Mouse (Mus musculus): ENCODE data around the gene Adh1. TPM values are rescaled to one million over a fixed set of nuclear protein-coding genes. Genes with fewer than 3 reads are reported as not detected.

The Adh1 gene
- total RNA-seq, 2 experiments from 2014 or later, result 2,463 to 7,675 TPM

- DNase-seq, result no peak
These were observed 26.9 kb downstream of the Adh1 start for GRCm38 (mm10) chr3:138287686-138288085.

DNA sequence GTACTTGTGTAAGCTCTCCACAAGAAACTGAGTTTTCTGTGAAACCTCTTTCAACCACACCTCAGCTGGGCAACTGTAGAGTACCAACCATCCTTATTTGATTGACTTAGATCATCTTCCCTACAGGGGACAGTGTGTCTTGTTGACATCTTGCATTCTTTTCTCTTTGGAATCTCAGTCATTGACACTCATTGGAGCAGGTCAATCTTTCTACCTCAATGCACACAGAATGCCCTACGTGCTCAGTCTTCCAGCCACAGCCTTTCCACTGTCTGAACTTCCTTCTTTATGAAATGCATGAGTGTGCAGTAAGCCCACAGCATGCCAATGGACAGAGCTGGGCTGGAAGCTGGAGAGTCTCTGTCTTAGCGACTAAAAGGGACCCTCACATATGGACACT, 29.9 kb downstream of the Adh1 start:
- no peak for DNase-seq

DNA sequence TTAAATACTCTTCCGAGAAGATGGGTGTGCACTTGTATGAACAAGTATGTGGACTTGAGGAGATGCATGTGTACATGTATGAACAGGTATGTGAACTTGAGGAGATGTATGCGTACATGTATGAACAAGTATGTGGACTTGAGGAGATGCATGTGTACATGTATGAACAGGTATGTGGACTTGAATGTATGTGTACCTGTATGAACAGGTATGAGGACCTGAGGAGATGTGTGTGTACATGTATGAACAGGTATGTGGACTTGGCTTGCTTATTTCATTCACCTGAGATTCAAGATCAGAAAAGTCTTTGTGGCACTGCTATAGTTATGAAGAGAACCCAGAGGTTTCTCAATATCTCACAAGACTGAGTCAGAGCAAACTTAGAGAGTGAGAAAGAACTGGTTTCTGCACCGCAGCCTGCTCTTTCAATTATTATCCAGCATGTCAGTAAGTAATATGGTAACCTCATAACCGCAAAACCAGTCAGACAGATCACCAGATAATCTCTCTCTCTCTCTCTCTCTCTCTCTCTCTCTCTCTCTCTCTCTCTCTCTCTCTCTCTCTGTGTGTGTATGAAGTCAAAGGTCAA, 30.8 kb downstream of the Adh1 start:
- no peak for DNase-seq

DNA sequence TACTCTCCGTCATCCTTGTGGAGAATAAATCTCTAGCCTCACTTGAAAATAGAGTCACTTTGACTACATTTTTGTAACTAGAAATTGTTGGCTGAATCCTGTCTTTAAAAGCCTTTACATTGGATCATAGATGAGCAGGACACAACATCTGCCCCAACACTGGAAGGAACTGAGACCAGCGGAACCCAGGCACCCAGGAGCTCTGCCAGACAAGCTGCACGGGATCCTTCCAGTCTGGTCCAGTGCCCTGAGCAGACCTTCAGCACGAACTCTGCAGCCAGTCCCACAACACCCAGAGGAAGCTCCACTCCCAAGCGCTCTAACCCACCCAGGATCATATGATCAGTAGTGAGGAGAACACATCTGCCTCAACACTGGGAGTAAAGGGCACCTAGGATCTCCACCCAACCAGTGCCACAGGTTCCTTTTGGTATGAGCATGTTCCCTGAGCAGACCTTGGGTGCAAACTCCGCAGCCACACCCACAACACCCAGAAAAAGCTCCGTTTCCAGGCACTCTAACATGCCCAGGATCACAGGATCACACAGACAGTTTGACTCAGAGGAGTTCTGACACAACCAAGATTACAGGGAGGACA, 32.6 kb downstream of the Adh1 start:
- peak in 1 of 2 experiments; percentile 57 for DNase-seq

DNA sequence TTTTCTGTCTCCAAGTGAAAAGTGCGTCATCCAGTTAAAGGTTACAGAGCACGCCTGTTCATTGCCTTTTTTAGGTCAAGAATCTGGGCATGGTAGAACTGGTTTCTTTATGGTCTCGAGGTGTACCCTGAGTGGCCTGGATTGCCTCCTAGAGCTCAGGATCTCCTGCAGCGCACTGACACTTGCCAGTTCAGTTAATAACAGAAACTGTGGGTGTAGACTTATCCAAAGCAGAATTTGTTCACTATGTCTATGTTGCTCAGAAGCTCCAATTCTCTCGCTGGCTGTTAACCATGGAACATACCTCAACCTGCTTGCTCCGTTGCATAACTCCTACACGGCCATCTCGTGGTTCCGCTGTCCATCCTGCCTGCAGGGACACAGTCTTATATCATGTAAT, 39.3 kb downstream of the Adh1 start:
- no peak for DNase-seq

- DNase-seq, result no peak
These were observed 41.9 kb downstream of the Adh1 start for GRCm38 (mm10) chr3:138302676-138303075.

DNA sequence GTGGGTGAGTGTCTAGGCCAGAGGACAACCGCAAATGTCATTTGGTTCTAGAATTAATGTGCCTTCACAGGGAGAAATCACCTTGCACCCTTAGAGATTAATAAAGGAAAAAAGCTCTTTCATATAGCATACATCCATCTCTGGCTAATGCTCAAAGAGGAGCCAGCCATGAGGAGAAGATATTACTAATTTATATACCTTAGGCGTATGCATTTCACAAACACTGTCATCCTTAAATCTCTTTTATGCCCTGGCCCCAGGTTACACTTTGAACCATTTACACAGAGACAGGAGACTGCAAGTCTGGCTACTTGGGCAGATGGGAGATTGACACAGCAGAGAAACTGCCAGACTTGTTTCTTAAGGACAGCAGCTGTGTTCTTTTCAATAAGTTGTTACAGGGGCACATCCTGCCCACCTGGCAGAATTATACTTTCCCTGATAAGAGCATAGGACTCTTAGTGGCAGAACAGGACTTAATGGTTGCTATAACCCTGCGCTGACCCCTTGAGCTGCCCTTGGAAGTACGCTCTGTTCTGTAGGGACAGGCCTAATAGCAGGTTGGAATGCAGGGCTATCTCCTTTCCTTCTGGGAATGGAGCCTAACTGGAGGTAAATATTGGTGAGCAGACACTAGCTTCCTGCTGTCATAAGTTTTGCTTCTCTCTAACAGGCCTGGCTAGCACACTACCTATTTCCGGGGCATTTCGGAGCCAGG, 43.1 kb downstream of the Adh1 start:
- no peak for DNase-seq

DNA sequence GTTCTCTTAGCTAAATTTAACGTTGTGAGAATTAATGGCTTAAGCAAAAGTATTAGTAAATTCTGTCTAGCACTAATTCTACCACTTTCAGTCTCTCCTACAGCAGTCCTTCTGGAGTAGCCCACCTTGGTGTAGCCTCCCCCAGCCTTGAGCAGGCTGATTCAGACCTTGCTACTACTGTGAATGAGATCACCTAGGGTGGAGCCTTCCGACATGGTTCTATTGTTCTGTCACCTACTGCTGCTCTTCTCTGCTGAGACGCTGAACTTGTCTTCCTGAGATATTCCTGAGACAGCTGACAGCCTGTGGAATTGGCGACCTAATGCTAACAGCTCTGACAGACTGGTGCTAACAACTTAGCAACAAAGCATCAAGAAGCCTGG, 43.7 kb downstream of the Adh1 start:
- DNase-seq, result no peak

DNA sequence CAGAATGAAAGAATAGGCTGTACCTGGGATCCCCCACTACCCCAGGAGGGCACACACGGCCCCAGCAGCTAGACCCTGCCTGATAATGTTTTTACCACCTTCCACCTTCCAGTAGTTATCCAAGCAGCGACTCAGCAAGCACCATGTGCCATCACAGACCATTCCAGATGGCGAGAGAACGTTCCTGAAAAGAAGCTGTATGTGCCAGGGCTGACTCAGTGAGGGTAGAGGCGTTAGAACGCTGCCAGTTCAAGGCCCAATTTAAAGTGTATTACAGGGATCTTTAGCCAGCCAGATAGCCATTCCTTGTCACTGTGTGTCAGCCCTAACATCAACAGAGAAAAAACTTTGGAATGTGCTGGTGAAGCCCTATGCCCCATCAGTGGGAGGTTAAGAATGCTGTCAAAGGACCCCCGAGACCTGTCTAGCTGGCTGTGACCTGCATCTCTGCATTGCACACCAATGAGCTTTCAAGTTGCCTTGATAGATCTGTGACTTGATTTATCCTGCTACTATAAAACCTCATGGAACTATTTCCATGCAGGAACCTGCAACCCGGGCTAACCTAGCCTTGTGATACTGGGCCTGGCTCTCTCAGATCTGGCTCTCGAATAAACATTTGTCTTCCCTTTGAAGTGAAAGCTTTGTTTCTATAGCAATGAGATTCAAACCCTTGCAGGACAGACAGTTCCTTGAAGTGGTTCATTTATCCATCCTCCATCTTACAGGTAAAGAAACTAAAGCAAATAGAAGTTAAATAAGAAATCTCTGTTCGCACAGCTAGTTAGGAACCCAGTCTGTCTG, 44.9 kb downstream of the Adh1 start:
- no peak for DNase-seq

DNA sequence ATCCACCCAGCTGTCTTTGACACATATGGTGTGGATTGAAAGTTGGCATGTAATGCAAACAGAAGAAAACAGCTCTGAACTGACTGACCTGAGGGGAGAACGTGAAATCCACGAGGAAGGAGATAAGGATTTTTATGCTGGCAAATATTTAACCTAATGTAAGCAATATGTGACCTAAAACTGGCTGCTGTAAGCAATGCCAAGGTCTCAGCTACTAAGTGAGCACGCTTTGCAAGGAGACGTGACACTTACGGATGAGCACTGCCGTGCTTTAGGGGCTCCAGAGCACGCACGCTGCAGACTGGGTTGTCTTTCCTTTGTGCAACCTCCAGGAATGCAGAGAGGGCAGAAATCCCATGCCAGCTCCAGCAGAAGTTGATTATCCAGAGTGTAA, 45.5 kb downstream of the Adh1 start:
- DNase-seq, result no peak

DNA sequence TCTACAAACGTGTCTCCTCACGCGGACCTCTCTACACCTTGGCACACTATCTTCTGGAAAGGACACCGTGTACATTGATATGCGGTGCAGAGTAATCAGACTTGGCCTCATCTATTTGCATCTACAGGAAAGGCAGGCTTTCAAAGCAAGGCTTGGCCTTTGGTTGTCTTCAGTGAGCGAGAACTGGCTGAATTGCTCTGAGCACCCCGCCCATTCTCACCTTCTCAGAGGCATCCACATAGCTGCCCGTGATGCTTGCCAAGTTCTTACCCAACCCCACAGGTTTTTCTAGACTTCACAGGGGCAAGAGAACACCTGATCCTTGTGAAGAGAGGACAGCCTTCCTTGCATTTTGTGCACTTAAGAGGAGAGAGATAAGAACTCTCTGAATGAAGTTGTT, 49.1 kb downstream of the Adh1 start:
- no peak for DNase-seq

- peak in 1 of 2 experiments; percentile 27 for DNase-seq
These were observed 50.2 kb downstream of the Adh1 start for GRCm38 (mm10) chr3:138311015-138311414.

DNA sequence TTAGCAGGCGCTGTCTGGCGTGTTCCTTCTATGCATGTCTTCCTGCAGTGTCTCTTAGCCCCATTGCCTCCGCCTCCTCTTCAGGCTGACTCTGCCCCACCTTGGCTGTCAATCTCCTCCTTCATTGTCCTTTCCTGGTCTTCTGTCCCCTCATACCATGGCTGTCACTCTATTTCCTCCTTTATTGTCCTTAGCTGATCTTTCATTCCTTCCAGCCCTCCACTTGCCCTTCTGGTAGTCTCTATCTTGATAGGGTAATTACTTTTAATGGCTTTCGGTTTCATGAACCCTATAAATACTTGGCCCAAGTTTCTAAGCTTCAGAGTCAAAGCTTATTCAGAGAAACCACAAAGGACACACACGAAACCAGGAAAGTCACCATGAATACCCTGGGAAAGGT, 52.2 kb downstream of the Adh1 start, which contains the start of gene Adh6a:
TSS of gene Adh6a (plus strand) at position 322 of the 400 bp plus-strand sequence.
- DNase-seq, result no peak

DNA sequence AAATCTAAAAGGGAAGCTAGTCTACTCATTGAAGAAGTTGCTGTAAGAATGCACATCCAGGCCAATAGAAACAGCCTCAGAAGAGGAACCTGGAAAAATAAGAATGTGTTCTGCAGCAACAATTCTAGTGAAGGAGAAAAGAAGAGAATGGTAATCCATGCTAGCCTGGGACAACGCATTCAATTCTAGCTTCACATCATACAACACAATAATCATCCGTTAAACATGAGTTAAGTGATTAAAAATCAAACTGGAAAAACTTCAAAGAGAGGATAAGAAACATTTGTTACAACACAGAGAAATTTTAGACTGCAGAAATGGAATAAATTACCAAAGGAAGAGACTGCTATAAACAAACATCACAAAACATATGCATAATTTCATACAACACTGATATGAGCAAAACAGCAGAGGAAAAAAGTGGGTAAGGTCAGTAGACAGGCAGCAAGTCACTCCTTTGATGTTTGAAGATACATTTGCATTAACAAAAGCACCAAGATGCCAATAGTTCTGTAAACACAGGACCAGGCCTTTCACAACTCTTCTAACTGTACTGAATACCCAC, 56.2 kb downstream of the Adh1 start:
- DNase-seq, result no peak

GRCm38 (mm10) chr3:138325001-138325400, 64.2 kb downstream of the Adh1 start:
- DNase-seq, result no peak

GRCm38 (mm10) chr3:138325466-138325865, 64.7 kb downstream of the Adh1 start:
- no peak for DNase-seq

GRCm38 (mm10) chr3:138333910-138334309, 73.1 kb downstream of the Adh1 start:
- DNase-seq, result no peak

DNA sequence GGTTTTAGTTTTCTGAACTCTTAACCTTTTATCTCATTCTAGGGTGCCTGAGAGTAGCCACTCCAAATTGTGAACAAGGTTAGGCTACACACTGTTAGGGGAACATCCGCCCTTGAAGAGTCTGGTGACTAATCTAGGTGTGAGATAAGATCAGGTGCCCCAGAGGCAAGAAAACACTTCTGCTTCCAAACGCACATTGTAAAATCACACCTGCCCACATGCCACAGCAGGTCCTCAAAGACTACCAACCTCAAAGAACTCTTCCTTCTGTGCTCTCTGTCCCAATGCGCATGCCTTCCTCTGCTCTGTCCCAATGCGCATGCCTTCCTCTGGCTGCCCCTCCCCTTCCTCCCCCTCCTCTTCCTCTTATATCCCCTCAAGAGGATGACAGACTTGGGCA, 73.5 kb downstream of the Adh1 start:
- DNase-seq, result no peak

DNA sequence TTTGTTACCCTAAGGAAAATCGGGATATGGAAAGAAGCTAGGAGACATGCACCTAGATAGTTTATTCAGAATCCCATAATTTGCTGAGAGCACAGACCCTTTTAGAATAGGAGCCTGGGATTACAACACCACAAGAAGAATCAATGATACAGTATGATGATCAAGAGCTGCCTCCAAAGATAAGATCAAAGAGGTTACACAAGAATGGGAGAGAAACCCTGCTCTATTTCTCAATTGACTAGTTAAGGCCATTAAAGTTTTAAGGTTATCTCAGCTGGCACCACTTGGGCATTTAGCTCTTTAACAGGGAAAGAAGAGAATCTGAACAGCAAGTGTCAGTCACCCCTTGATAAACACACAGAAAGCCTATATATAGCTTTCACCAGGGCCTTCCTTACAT, 74.8 kb downstream of the Adh1 start:
- DNase-seq, result no peak

DNA sequence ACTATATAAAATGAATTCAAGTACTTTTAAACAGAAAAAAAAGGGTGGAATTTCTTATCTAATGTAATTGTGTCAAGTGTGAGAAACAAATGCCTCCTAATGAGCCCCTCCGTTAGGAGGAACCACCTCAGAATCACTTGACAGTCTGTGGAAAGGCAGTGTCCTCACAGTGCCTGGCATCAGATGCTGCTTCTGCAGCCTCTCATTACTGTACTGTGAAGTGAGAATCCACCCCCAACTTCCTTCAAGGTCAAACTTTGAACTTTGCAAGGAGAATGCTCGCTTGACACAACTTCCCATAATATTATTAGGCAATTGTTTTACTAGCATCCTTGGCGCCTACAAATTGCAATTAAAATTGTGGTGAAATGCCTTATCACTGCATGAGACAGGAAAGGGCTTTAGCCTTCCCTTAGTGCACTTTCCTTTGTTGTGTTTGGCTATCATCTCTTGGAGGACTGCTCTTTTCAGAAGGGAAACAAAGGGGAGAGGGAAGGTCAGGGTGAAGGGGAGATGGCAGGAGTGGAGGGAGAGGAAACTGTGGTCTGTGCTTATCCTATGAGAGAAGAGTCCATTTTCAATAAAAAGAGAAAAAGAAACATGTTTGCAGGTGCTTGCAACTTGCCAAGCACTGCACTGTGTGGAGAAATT, 75.4 kb downstream of the Adh1 start:
- DNase-seq, result no peak

Data from adrenal gland, postnatal 36 days (tissue).